Mouse (Mus musculus) cerebellum, postnatal 14 days (tissue): ENCODE results near the gene Msh5.
"Not testable (repeated sequence)": the region's sequence is repeated elsewhere in the genome, so short reads cannot be mapped to it uniquely, and the experiment has no call there.

Experiments used
- DNase-seq, 2 experiments: peaks; one replicate each; pipeline ENCODE4 v3.0.0; 2021; ENCODE audit warnings: mixed read lengths in 2 of 2

Gene Msh5

DNA sequence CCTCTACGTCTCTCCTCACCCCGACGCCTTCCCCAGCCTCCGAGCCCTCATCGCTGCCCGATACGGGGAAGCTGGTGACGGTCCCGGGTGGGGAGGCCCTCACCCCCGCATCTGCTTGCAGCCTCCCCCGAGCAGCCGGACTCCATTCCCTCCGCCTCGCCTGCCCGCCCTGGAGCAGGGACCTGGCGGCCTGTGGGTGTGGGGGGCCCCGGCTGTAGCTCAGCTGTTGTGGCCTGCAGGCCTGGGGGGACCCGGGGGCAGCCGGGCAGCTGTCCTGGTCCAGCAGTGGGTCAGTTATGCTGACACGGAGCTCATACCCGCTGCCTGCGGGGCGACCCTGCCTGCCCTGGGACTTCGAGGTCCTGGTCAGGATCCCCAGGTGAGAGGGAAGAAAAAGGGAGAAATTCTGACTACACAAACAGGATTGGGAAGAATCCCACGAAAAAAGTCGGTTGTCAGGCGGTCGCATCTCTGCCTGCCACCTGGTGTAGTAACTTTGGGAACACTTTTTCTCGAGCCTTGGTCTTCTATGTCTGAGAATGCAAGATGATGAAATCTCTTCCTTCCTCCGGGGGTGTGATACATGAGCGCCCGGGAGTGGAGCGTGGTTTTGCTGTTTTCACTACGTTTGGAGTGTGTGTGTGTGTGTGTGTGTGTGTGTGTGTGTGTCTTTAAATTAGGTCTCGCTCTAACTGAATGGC, 44.9 kb downstream of the Msh5 start:
- peak; percentile 41 to 53 for DNase-seq

DNA sequence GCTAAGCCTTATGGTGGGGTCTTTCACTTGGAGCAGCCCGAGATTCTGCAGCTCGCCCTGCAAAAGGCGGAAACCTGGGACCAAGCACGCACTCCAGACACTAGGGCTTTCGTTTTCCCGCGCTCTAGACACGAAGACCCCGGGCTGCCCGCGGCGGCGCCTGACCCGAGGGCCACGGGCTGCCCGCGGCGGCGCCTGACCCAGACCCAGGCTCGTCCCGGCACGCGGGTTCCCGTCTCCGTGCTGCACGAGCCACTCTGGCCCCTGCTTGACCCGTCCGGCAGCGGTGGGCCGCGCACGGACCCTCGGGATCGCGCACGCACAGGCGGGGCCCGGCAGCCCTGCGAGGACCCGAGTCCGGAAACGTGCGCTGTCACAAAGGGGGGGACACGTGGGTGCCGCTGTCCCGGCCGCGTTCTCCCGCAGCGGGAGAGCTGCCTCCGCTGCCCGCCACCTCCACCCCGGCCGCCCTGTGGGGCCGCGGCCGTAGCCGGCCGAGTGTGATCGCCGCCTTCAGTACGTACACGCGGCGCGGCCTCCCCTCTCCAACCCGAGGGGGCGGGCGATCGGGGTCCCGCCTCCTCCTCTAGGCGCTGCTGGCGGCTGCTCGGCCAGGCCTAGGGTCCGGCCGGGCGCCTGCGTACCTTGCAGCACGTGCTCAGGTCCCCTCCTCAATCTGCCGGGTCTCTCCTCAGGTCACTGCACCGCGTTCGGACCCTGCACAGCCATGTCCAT, 45.7 kb downstream of the Msh5 start, which contains the start of gene Vars:
Gene Vars (plus strand): TSS at position 271 of the 735 bp plus-strand sequence.
- DNase-seq, result peak; percentile 85 to 88

DNA sequence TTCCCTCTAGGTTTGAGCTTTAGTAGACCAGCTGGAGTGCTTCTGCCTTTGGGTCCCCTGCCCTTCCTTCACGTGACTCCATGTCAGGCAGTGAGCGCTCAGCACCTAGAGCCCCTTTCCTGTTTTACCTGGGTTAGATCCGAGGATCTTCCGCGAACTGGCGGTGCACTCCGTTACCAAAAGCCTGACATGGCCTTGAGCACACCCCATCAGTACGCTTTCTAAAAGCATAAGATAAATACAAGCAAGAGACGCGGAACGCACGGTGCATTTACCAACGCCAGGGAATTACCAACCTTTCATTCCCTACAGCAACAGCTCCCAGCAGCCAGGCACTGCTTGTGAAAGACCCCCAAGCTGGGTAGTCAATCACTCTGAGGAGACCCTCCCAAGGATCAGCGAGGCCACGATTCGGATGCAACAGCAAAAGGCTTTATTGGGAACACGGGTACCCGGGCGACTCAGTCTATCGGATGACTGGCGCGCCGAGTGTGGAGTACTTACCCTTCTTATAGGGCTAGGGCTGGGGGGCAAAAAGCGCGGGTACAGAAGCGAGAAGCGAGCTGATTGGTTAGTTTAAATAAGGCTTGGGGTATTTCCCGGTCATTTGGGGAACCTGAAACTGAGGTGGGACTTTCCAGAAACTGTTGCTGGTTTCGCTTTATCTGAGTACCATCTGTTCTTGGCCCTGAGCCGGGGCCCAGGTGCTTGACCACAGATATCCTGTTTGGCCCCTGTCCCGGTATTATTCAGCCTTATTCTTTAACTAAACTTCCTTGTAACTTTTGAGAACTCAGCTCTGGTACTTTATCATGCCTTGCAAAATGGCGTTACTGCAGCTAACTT, 46.5 kb downstream of the Msh5 start:
- DNase-seq, result peak in 1 of 2 experiments; percentile 12

DNA sequence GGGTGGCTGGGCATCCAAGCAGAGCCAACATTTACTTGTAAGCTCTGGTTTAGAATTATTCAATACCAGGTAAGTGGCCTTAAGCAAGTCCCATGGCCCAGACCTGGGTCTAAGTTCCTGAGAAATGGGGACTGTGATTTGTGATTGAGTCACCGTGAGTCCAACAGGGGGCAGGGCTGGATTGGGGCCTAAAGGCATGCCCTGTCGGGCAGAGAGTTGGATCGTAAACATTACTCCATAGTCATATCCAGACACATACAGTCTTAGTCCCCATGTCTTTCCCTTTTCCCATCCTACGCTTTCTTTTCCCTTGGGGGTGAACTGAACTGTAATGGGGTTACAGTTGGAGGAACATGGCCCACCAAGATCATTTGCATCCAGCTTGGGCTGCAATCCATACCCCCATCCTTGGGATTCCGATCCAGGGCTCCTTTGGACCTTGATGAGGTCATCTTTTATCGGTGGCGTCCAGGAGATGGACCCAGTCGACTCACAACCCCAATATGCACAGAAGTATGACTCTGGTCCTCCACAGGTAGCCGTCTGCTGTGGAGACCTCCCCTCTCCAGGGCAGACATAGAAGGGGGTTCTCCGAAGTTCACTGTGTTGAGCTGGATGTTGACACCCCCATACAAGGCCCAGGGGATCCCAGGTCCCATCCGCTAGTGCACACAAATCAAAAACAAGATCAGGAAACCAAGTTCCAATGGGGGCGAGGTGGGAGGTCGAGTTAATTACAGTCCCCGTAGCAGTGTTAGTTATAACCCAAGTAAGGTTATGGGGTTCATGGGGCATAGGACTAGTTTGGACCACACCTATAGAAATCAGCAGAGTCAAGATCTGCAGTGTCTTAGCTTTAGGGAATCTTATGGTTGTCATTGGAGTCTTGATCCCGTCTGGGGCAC, 47.8 kb downstream of the Msh5 start:
- no peak for DNase-seq

DNA sequence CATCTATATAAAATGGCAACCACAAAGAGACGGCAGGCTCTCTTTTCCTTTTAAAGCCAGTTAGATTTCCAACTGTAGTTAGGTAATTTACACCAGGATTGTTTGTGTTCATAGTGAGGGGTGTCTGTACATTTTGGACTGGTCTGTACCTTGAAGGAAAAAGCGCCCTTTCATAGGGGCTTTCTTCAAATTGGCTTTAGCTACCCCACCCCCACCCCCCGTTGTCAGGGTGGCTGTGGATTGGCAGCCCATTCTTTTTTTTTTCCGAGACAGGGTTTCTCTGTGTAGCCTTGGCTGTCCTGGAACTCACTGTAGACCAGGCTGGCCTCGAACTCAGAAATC, 49.4 kb downstream of the Msh5 start:
- DNase-seq, result no peak

DNA sequence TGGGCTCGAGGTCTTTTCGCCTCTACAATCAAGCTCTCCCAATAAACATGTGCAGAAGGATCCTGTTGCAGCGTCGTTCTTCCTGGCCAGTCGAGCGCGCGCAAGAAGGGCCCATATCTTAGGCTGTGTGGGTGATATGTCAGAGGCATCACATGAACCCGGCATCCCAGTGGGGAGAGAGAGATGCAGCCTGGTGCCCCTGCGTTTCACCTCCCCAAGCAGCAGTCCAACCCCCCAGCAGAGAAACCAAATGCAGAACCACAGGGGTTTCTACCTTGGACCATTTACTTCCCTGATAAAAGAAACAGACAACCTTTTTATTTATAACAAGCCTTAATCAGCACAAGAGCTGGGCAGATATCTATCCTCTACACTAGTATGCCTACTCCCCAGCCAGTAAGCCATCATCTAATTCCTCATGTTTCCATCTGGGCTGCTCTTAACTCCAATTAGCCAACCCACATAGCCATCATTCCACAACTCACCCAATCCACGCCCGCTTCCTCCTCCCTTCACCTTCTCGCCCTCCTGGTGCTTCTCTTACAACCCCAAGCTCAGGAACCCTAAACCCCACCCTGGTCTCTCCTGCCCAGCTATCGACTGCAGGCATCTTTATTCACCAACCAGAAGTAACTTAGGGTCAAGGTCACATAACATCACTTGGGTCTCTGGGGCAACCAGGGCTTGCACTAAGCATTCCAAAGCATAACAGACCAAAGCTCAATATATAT, 50.0 kb downstream of the Msh5 start:
- DNase-seq, result no peak

DNA sequence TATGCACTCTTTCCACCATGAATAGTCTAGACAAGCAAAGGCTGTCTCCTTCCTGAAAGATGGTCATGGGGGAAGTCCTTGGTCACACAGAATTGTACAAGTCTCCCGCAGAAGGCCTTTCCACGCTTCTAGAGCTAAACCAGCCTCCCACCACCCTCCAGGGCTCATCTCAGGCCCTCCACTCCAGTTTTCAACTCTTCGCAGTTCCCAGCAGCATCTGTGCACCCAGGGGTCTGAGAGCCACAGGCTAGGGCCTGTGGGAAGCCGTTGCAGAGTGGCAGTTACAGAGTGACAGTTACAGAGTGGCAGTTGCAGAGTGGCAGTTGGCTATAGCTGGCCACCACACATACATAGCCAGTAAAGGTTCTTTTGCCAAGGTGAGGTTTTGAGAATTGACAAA, 50.6 kb downstream of the Msh5 start:
- DNase-seq, result not testable (repeated sequence)

DNA sequence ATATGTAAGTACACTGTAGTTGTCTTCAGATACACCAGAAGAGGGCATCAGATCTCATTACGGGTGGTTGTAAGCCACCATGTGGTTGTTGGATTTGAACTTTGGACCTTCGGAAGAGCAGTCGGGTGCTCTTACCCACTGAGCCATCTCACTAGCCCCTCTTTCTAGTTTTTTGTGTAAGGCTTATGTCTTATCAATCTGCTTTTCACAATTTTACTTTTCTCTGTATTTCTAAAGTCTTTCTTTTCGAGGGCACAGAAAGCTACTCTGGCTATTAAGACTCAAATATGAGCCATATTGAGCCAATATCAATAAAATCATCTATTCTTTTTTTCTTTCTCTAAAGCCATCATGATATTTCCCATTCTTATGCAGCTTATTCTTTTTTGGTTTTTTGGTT, 51.4 kb downstream of the Msh5 start:
- not testable (repeated sequence) for DNase-seq

DNA sequence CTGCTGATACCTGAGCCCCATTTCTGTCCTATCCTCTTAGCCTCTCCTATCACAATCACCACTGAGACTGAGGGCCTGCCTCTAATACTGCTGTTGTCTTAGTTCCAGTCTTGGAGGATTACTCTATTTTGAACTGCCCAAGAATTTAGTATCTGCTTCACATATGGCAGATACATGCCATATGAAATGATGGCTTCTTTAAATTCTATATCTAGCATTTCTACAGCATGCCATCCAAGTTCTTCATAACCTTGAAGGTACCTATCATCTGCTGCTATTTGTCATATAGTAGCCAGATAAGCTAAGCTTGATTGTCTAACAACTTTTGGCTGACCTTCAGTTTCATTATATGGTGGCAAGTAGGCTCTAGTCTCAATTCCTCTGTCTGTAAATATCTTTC, 51.8 kb downstream of the Msh5 start:
- DNase-seq, result no peak

DNA sequence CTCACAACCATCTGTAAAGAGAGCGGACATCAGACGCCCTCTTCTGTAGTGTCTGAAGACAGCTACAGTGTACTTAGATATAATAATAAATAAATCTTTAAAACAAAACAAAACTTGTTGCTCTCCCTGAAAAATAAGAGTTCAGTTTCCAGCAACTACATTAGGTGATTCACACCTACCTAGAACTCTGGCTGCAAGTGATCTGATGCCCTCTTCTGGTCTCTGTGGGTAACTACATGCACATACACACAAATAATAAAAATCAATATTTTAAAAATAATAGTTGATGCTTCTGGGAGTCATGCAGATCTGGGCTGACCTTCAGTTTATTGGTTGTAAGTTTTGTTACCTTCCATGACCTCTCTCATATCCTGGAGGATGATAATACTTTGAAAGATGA, 62.3 kb downstream of the Msh5 start:
- peak; percentile 44 to 50 for DNase-seq

DNA sequence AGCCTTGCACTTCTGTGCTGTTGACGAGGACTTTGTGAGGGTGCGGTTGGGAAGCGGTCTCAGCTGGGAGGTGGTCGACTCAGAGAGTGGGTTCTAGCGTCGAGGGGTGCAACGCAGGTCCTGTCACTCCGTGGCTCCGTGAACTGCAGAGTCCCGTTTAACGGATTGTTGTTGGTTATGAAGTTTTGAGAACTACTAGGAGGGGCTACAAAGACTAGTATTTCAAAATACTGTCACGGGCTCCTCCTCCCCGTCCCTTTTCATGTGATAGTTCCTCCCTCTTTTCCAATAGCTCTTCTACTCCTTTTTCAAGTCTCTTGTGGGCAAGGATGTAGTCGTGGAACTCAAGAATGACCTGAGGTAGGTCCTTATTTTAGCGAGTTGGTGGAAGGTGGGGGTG, 64.2 kb downstream of the Msh5 start:
- DNase-seq, result no peak

DNA sequence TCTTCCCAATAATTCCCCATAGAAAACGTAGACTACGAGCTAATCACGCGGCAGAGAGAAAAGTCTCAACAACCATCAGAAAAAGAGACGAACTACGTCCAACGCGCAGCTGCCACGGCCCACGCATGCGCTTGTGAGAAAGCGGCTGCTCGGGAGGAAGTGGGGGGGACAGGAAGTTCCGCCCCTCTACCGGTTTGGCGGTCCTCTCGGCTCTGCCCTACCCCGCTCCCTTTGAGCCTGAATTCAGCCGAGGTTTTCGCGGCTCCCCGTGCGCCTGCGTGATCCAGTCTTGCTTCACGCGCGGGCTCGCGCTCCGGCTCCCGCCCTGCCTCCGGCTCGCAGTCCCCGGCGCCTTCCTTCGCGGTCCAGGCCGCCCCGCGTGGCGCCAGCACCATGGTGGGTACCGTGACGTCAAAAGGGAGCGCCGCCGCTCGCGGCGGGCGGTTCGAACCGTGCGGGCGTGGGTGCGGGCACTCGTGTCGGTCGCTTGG, 64.8 kb downstream of the Msh5 start, which contains the start of gene Lsm2:
Gene Lsm2 (plus strand): TSS at position 173 of the 491 bp plus-strand sequence.
- DNase-seq, result peak; percentile 89 to 92

DNA sequence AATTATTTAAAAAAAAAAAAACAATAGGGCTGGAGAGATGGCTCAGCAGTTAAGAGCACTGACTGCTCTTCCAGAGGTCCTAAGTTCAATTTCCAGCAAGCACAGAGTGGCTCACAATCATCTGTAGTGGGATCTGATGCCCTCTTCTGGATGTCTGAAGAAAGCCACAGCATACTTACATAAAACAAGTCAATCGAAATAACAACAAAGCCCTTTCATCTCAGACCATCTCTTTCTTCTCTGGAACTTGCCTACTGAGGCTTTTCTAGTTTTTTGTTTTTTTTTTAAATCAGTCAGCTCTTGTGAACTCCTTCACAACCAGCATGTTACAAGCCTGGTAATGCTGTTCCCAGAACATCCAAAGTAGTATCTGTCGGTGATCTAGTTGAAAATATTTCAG, 65.9 kb downstream of the Msh5 start:
- DNase-seq, result peak; percentile 33 to 49

DNA sequence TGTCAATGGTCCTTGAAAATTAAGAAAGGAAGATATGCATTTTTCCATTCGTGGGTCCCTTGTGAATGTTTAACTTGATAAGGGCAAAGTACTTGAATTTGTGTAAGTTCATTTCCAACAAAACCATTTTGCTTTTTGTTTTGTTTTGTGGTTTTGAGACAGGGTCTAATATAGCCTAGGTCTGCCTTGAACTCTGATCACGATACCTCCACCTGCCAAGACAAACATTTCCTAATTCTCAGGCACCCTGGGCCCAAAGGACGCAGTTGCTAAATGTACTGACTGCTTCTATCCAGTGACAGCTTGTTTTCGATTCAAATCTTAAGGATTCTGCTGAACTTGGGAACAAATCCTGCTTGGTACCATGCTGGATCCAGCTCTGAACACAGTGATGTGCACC, 66.9 kb downstream of the Msh5 start:
- no peak for DNase-seq
